Mouse (Mus musculus): Measurements from ENCODE around the gene BC051665. TPM values are rescaled to one million over a fixed set of nuclear protein-coding genes. Genes with fewer than 3 reads are reported as not detected.

Gene BC051665
- polyA plus RNA-seq, 1 experiment from 2014 or later: not detected

DNA sequence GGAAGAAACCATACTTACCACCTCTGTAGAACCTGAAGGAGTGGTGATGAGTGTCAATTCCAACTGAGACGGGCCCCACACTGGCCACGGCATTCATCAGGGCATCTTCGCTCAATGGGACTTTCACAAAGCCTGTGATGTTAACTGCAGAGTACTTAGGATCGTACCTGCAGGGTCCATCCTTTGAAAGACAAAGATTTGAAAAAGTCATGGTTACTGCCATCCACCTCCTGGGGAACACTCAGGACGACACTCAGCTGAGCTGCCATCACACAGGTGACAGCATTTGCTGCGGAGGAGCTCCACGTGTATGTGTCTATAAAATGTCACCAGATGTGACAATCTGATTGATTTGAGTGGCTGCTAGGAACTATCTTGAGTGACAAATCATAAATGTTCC, 2.9 kb downstream of the BC051665 start:
- WGBS: 86% methylated on average over 7 of the region's 7 CpGs
- Histone ChIP-seq H3K27ac (ENCODE audit: low read depth, low read length) (no peak overlapping the region), H3K9ac (ENCODE audit: low read depth, low read length) (no peak overlapping the region), H3K36me3 (ENCODE audit: control insufficient read depth, insufficient read depth, low read length) (no peaks in the 10 kb centered on the region), H3K9me3 (ENCODE audit: control insufficient read depth, low read length) (no peaks in the 10 kb centered on the region), H3K4me1 (replicated peaks; ENCODE audit: control insufficient read depth, insufficient read depth, low read length) (no peaks in the 10 kb centered on the region), H3K4me2 (replicated peaks; ENCODE audit: low read depth, low read length) (no peak overlapping the region), H3K4me3 (ENCODE audit: low read depth, low read length) (no peak overlapping the region), H3K27me3 (ENCODE audit: control insufficient read depth, insufficient read depth, low read length) (no peaks in the 10 kb centered on the region)
- no peak for ATAC-seq (ENCODE audit: low FRiP score)
- no peak for DNase-seq (ENCODE audit: low spot score)

DNA sequence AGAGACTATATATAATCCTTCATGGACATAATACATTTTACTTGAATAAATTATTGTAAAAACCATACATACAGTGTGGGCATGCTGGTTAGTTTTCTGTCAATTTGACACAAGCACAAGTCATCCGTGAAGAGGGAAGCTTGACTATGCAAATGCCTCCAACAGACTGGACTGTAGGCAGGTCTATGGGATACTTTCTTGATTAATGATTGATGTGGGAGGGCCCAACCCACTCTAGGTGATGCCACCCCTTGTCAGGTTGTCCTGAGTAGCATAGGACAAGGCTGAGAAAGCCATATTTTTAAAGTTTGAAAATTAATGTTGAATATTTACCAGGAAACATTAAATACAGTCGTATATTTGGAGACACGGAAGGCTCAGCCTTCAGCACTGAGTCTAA, 5.6 kb downstream of the BC051665 start:
- Histone ChIP-seq H3K4me2 (replicated peaks; ENCODE audit: low read depth, low read length) (no peak overlapping the region), H3K27me3 (ENCODE audit: control insufficient read depth, insufficient read depth, low read length) (no peaks in the 10 kb centered on the region), H3K4me1 (replicated peaks; ENCODE audit: control insufficient read depth, insufficient read depth, low read length) (no peaks in the 10 kb centered on the region), H3K9ac (ENCODE audit: low read depth, low read length) (no peak overlapping the region), H3K9me3 (ENCODE audit: control insufficient read depth, low read length) (no peaks in the 10 kb centered on the region), H3K4me3 (ENCODE audit: low read depth, low read length) (no peak overlapping the region), H3K27ac (ENCODE audit: low read depth, low read length) (no peak overlapping the region), H3K36me3 (ENCODE audit: control insufficient read depth, insufficient read depth, low read length) (no peaks in the 10 kb centered on the region)
- no peak for DNase-seq (ENCODE audit: low spot score)
- ATAC-seq (ENCODE audit: low FRiP score): no peak
- WGBS: 89% methylated on average over 3 of the region's 3 CpGs

DNA sequence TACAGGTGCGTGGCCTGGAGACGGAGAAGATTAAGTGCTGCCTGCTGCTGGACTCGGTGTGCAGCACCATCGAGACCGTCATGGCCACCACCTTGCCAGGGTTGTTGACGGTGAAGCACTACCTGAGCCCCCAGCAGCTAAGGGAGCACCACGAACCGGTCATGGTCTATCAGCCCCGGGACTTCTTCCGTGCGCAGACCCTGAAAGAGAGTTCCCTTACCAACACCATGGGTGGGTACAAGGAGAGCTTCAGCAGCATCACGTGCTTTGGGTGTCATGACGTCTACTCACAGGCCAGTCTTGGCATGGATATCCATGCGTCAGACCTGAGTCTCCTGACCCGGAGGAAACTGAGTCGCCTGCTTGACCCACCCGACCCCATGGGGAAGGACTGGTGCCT, 25.0 kb downstream of the BC051665 start:
- no peaks in the 10 kb centered on the region for H3K27me3 ChIP-seq (ENCODE audit: control insufficient read depth, insufficient read depth, low read length)
- no peak overlapping the region for H3K9ac ChIP-seq (ENCODE audit: low read depth, low read length)
- no peaks in the 10 kb centered on the region for H3K9me3 ChIP-seq (ENCODE audit: control insufficient read depth, low read length)
- WGBS: 97% methylated on average over 17 of the region's 17 CpGs
- H3K36me3 ChIP-seq (ENCODE audit: control insufficient read depth, insufficient read depth, low read length): 0 out of 2 replicates have a peak, but pooled peaks cover 11% of the 10 kb centered on the region
- H3K4me3 ChIP-seq (ENCODE audit: low read depth, low read length): no peak overlapping the region
- ATAC-seq (ENCODE audit: low FRiP score) (no peak), DNase-seq (ENCODE audit: low spot score) (no peak)
- no peak overlapping the region for H3K27ac ChIP-seq (ENCODE audit: low read depth, low read length)
- no peak overlapping the region for H3K4me2 ChIP-seq (replicated peaks; ENCODE audit: low read depth, low read length)
- no peaks in the 10 kb centered on the region for H3K4me1 ChIP-seq (replicated peaks; ENCODE audit: control insufficient read depth, insufficient read depth, low read length)

DNA sequence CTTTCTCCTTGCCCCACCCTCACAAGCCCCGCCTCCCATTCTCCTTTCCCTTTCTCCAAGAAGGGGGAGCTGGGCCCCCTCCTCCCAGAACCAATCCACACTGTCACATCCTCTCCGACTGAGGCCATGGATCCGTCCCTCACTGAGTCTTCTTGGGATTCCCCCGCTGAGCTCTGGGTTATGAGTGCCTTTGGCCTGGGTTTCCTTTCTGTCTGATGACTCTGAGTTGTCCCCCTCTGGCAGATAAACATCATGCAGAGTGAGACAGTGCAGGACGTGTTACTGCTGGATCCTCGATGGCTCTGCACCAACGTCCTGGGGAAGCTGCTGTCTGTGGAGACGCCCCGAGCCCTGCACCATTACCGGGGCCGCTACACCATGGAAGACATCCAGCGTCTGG, 25.8 kb downstream of the BC051665 start:
- Histone ChIP-seq H3K4me1 (replicated peaks; ENCODE audit: control insufficient read depth, insufficient read depth, low read length) (no peaks in the 10 kb centered on the region), H3K4me3 (ENCODE audit: low read depth, low read length) (no peak overlapping the region), H3K27ac (ENCODE audit: low read depth, low read length) (no peak overlapping the region), H3K9me3 (ENCODE audit: control insufficient read depth, low read length) (no peaks in the 10 kb centered on the region), H3K27me3 (ENCODE audit: control insufficient read depth, insufficient read depth, low read length) (no peaks in the 10 kb centered on the region), H3K9ac (ENCODE audit: low read depth, low read length) (no peak overlapping the region), H3K36me3 (ENCODE audit: control insufficient read depth, insufficient read depth, low read length) (0 out of 2 replicates have a peak, but pooled peaks cover 11% of the 10 kb centered on the region), H3K4me2 (replicated peaks; ENCODE audit: low read depth, low read length) (no peak overlapping the region)
- DNase-seq (ENCODE audit: low spot score): no peak
- WGBS: 93% methylated on average over 12 of the region's 12 CpGs
- no peak for ATAC-seq (ENCODE audit: low FRiP score)

DNA sequence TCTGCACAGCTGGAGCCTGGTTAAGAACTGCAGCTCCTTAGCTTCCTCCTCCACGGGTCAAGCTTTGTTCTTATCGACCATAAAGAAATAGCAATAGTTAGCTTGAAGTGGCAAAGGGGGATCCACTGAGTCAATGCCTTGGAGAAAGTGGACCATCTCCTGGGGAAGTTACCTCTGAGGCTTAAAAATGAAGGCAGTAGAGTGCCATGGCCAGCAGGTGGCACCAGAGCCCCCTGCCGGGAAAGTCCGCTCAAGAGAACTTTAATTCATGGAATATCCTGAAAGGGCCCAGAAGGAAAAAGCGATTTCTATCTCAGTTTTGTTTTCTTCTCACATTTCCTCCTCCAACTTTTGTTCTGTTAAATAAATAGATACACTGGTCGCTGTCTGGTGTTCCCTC, 27.0 kb downstream of the BC051665 start:
- Histone ChIP-seq H3K4me3 (ENCODE audit: low read depth, low read length) (no peak overlapping the region), H3K4me1 (replicated peaks; ENCODE audit: control insufficient read depth, insufficient read depth, low read length) (no peaks in the 10 kb centered on the region), H3K27ac (ENCODE audit: low read depth, low read length) (no peak overlapping the region), H3K9ac (ENCODE audit: low read depth, low read length) (no peak overlapping the region), H3K9me3 (ENCODE audit: control insufficient read depth, low read length) (no peaks in the 10 kb centered on the region), H3K27me3 (ENCODE audit: control insufficient read depth, insufficient read depth, low read length) (no peaks in the 10 kb centered on the region), H3K36me3 (ENCODE audit: control insufficient read depth, insufficient read depth, low read length) (0 out of 2 replicates have a peak, but pooled peaks cover 11% of the 10 kb centered on the region), H3K4me2 (replicated peaks; ENCODE audit: low read depth, low read length) (no peak overlapping the region)
- no peak for ATAC-seq (ENCODE audit: low FRiP score)
- DNase-seq (ENCODE audit: low spot score): peak; percentile 76
- 53% methylated on average over 6 of the region's 6 CpGs for WGBS

DNA sequence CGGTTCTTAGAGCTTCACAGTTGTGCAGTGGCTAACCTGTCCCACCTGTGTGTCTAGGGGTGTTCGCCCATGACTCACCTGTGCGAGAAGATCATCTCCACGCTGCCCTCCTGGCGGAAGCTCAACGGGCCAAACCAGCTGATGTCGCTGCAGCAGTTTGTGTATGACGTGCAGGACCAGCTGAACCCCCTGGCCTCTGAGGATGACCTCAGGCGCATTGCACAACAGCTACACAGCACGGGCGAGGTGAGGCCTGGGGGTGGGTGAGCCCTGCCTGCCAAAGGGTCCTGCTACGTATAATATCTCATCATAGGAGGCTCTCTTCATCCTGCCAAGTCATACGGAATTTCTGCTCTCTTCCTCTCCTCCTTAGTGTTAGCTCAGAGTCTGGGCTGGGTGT, 28.9 kb downstream of the BC051665 start:
- no peak overlapping the region for H3K4me2 ChIP-seq (replicated peaks; ENCODE audit: low read depth, low read length)
- no peak overlapping the region for H3K9ac ChIP-seq (ENCODE audit: low read depth, low read length)
- WGBS: 89% methylated on average over 13 of the region's 13 CpGs
- H3K4me3 ChIP-seq (ENCODE audit: low read depth, low read length): no peak overlapping the region
- no peak for DNase-seq (ENCODE audit: low spot score)
- ATAC-seq (ENCODE audit: low FRiP score): no peak
- no peaks in the 10 kb centered on the region for H3K9me3 ChIP-seq (ENCODE audit: control insufficient read depth, low read length)
- H3K27me3 ChIP-seq (ENCODE audit: control insufficient read depth, insufficient read depth, low read length): no peaks in the 10 kb centered on the region
- no peaks in the 10 kb centered on the region for H3K4me1 ChIP-seq (replicated peaks; ENCODE audit: control insufficient read depth, insufficient read depth, low read length)
- no peak overlapping the region for H3K27ac ChIP-seq (ENCODE audit: low read depth, low read length)
- peaks cover 18% of the 10 kb centered on the region for H3K36me3 ChIP-seq (ENCODE audit: control insufficient read depth, insufficient read depth, low read length)

DNA sequence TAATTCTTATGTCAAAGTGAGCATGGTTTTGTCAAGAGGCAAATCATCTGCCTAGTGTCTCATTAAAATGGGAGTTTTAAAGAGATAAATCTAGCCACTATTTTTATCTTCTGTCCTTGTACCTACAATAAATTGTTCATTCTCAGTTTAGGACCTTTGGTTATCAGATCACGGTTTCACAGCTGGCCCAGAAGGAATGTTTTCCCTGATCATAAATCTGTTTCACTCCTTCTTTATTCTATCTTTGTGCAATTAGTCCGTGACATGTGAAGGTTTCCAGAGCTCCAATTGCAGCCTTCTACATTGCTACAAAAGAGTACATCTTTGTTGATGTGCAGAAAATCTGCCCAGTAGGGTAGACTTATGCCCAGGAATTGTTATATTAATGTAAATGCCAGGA, 30.9 kb downstream of the BC051665 start:
- no peak for ATAC-seq (ENCODE audit: low FRiP score)

DNA sequence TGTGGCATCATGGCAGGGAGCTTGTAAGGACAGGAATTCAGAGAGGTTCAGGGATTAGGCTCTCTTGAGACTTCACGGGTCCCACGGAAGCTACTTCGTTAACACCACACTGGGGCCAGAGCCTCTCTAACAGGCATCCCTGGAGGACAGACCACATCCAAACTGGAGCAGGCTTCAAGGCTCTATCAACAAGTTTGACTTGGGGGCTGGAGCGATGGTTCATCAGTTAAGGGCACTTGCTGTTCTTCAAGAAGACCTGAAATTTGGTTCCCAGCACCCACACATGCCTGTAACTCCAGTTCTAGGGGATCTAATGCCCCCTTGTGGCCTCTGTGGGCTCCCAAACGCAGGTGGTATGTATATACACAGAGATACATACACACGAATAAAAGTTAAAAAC, 32.9 kb downstream of the BC051665 start:
- DNase-seq (ENCODE audit: low spot score) (no peak), ATAC-seq (ENCODE audit: low FRiP score) (no peak)
- Histone ChIP-seq H3K4me2 (replicated peaks; ENCODE audit: low read depth, low read length) (no peak overlapping the region), H3K4me3 (ENCODE audit: low read depth, low read length) (no peak overlapping the region), H3K27ac (ENCODE audit: low read depth, low read length) (no peak overlapping the region), H3K9ac (ENCODE audit: low read depth, low read length) (no peak overlapping the region), H3K9me3 (ENCODE audit: control insufficient read depth, low read length) (no peaks in the 10 kb centered on the region), H3K4me1 (replicated peaks; ENCODE audit: control insufficient read depth, insufficient read depth, low read length) (no peaks in the 10 kb centered on the region), H3K27me3 (ENCODE audit: control insufficient read depth, insufficient read depth, low read length) (no peaks in the 10 kb centered on the region), H3K36me3 (ENCODE audit: control insufficient read depth, insufficient read depth, low read length) (peaks cover 14% of the 10 kb centered on the region)
- WGBS: 97% methylated on average over 6 of the region's 6 CpGs

More for the DNA sequence above, 30.9 kb downstream of the BC051665 start:
- Histone ChIP-seq H3K36me3 (ENCODE audit: control insufficient read depth, insufficient read depth, low read length) (peaks cover 14% of the 10 kb centered on the region), H3K4me3 (ENCODE audit: low read depth, low read length) (no peak overlapping the region), H3K9me3 (ENCODE audit: control insufficient read depth, low read length) (no peaks in the 10 kb centered on the region), H3K4me2 (replicated peaks; ENCODE audit: low read depth, low read length) (no peak overlapping the region), H3K4me1 (replicated peaks; ENCODE audit: control insufficient read depth, insufficient read depth, low read length) (no peaks in the 10 kb centered on the region), H3K9ac (ENCODE audit: low read depth, low read length) (no peak overlapping the region), H3K27ac (ENCODE audit: low read depth, low read length) (no peak overlapping the region), H3K27me3 (ENCODE audit: control insufficient read depth, insufficient read depth, low read length) (no peaks in the 10 kb centered on the region)
- no peak for DNase-seq (ENCODE audit: low spot score)
- WGBS: 92% methylated on average over 2 of the region's 2 CpGs

DNA sequence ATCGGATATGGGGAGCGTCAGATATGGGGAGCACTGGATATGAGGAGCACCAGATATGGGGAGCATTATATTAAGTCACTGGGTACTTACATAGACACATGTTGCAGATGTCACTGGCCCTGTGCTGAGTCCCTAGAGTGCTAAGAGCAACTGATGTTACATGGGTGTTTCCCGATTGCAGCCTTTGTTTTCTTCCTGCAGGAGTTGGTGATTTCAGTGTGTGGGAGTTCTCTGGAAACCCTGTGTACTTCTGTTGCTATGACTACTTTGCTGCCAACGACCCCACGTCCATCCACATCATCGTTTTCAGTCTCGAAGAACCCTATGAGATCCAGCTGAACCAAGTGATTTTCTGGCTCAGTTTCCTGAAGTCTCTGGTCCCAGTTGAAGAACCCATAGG, 35.2 kb downstream of the BC051665 start:
- Histone ChIP-seq H3K36me3 (ENCODE audit: control insufficient read depth, insufficient read depth, low read length) (peaks cover 14% of the 10 kb centered on the region), H3K9me3 (ENCODE audit: control insufficient read depth, low read length) (no peaks in the 10 kb centered on the region), H3K27me3 (ENCODE audit: control insufficient read depth, insufficient read depth, low read length) (no peaks in the 10 kb centered on the region), H3K4me2 (replicated peaks; ENCODE audit: low read depth, low read length) (no peak overlapping the region), H3K27ac (ENCODE audit: low read depth, low read length) (no peak overlapping the region), H3K4me3 (ENCODE audit: low read depth, low read length) (no peak overlapping the region), H3K9ac (ENCODE audit: low read depth, low read length) (no peak overlapping the region), H3K4me1 (replicated peaks; ENCODE audit: control insufficient read depth, insufficient read depth, low read length) (no peaks in the 10 kb centered on the region)
- no peak for ATAC-seq (ENCODE audit: low FRiP score)
- 87% methylated on average over 7 of the region's 7 CpGs for WGBS
- DNase-seq (ENCODE audit: low spot score): no peak

All from hindbrain, embryonic 11.5 days (tissue).